In genomic region chr16:94968941-94969340, GRCm38 (mm10) we compare ENCODE assay signal across 24 mouse cellular contexts. TPM values are rescaled to one million over a fixed set of nuclear protein-coding genes. Genes with fewer than 3 reads are reported as not detected.
DNase-seq lines count a peak whose midpoint lies in the region.
"Had no signal": no experiment of that assay in that cellular context is flagged by ENCODE, and none has a peak within 500 bp of the region (broad histone marks: within the 10 kb centered on the region; RNA-seq: fewer than 3 reads in every experiment).

No protein-coding gene starts in this region.

- H3K36me3 ChIP-seq in macrophage (ENCODE audit: inconsistent target): no peaks in the 10 kb centered on the region
- H3K36me3 ChIP-seq: forebrain, embryonic 10.5 days; neural tube, embryonic 13.5 days had no signal

- H3K79me2 ChIP-seq in macrophage (ENCODE audit: inconsistent target): peaks cover 16% of the 10 kb centered on the region

- peak overlapping the region; percentile 81 for H3K27ac ChIP-seq in macrophage
- H3K27ac ChIP-seq: forebrain, embryonic 10.5 days; gastrocnemius, adult 2 months; heart, adult 2 months; neural tube, embryonic 13.5 days had no signal

- 18% methylated on average over 6 of the region's 6 CpGs for WGBS in macrophage (ENCODE audit: missing documents)

- peak; percentile 88 for DNase-seq in heart, adult 11 months
- no peak for DNase-seq in heart, postnatal 4 days
- peak; percentile 81 for DNase-seq in brain, adult 2 months (ENCODE audit: low read depth, low spot score)
- peak; percentile 72 for DNase-seq in cerebellum, adult 9-11 months
- DNase-seq in right cerebral cortex, postnatal 36 days (ENCODE audit: low spot score in 2 of 2): no peak
- DNase-seq in kidney, adult 8-10 months: no peak
- DNase-seq in left cerebral cortex, adult 8-10 months (ENCODE audit: low spot score in 2 of 2): no peak
- DNase-seq: forebrain, postnatal 0 days; gastrocnemius, adult 2 months; heart, adult 2 months; heart, postnatal 36 days; layer of hippocampus, postnatal 36 days; liver; lung, adult 18-20 months; lung, postnatal 14 days; right cerebral cortex, postnatal 25 days had no signal

- peak overlapping the region; percentile 30 for H3K4me3 ChIP-seq in macrophage (ENCODE audit: inconsistent target)
- H3K4me3 ChIP-seq: forebrain, embryonic 10.5 days; gastrocnemius, adult 2 months; heart, adult 2 months; neural tube, embryonic 13.5 days had no signal

RNA-seq across cellular contexts. Expression of gene Kcnj6, which starts 28.6 kb away (rescaled TPM):
- total RNA-seq in heart, postnatal 4 days (2021): not detected
- under 1 TPM in 1 of 26 experiments, not detected in 25; 0.31 TPM for total RNA-seq in macrophage (2018; cell fraction: chromatin; rRNA removed)
- not detected for total RNA-seq in macrophage (2018; cell fraction: cytosol; rRNA removed)
- total RNA-seq in macrophage (2018; cell fraction: nucleus; rRNA removed): under 1 TPM in 1 of 26 experiments, not detected in 25; 0.35 TPM
- polyA plus RNA-seq in macrophage (2018): 0.07 TPM in 1 of 3 replicates, not detected in the others
- 10 to 100 TPM; 60.5 to 72.2 (median 66.7) TPM for total RNA-seq in left cerebral cortex, adult 8-10 months (2022)
- total RNA-seq: CH12.LX; gastrocnemius, adult 2 months; heart, adult 2 months; heart, postnatal 36 days; MEL had no signal
- polyA plus RNA-seq: heart, adult 2 months; intestine, postnatal 0 days; kidney, embryonic 16.5 days; thymus, postnatal 0 days had no signal

Comparison
In these comparisons a context has a peak if more than half of its experiments do, and no peak if none do; other contexts are left out.
1. DNase-seq: peak in heart, adult 11 months (single experiment), brain, adult 2 months (single experiment) and cerebellum, adult 9-11 months (single experiment); none in heart, postnatal 4 days (single experiment), right cerebral cortex, postnatal 36 days (0 of 2), kidney, adult 8-10 months (0 of 2) and left cerebral cortex, adult 8-10 months (0 of 2).
2. RNA of gene Kcnj6, which starts 28.6 kb away (total RNA-seq): 60.5 to 72.2 TPM in left cerebral cortex, adult 8-10 months; not detected in heart, postnatal 4 days; every median in the first group is over 10 times any median in the second.